Mouse (Mus musculus) left cerebral cortex, postnatal 25 days (tissue): ENCODE results near the gene Fkbp2. TPM values are rescaled to one million over a fixed set of nuclear protein-coding genes. Genes with fewer than 3 reads are reported as not detected.

Experiments used
- DNase-seq, 2 experiments: peaks; one replicate each; pipeline ENCODE4 v3.0.0; 2022; ENCODE audit warnings: low spot score in 2 of 2, mixed read lengths in 1 of 2
- intact Hi-C: fragments of 180-260 bp; cut with DNase I; formaldehyde crosslinking; loops from one replicate; pipeline ENCODE4 v1.15.1; 2025
- total RNA-seq, 2 experiments: library from RNA; stranded (reverse); gene quantifications; 2 replicates each; pipeline ENCODE4 v1.2.3; 2021

Fkbp2 gene
- total RNA-seq: 100 to 1,000 TPM in 1 of 2 experiments, 10 to 100 TPM in 1; 98.0 to 104 TPM

- intact Hi-C loops: no loop called here
- DNase-seq: peak; percentile 99
Observed at GRCm38 (mm10) chr19:6980381-6981093, at the start of gene Fkbp2. TSS of gene Fkbp2 (minus strand) at chr19:6980501.

- intact Hi-C loops: loop anchor here (5.0 kb wide), 1 partner anchor 97 kb away; the partner anchor contains the start of gene Kcnk4
- DNase-seq: peak; percentile 58 to 91
Observed at GRCm38 (mm10) chr19:7029531-7029930, 49.2 kb upstream of the Fkbp2 start.

GRCm38 (mm10) chr19:7020224-7020641 lies 39.9 kb upstream of the Fkbp2 start:
- intact Hi-C loops: no loop called here
- DNase-seq: peak; percentile 28 to 39

DNA sequence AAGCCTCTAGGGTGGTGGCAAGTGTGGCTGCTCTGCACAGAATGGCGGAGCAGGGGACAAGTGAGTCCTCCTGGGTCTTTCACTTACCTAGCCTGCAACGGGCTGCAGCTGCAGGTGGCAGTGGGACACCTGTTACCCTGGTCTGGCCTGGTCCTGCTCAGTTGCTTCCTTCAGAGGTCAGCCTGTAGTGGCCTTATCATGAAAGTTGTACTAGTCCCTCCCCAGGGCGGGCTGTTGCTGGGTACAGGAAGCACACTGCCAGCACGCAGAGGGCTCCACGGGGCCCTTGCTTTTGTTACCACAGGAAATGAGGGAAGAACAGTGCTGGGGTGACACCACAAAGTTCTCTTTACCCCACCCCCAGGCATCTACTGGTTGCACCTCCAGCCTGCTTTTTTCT lies 38.9 kb upstream of the Fkbp2 start, which contains the start of gene Fermt3:
Gene Fermt3 (minus strand): TSS at position 279 of the 400 bp plus-strand sequence.
- peak in 1 of 2 experiments; percentile 40 for DNase-seq
- intact Hi-C loops: no loop called here

GRCm38 (mm10) chr19:7018546-7018945 lies 38.2 kb upstream of the Fkbp2 start:
- DNase-seq: no peak
- intact Hi-C loops: no loop called here

GRCm38 (mm10) chr19:7017541-7018457 lies 37.5 kb upstream of the Fkbp2 start:
- no peak for DNase-seq
- intact Hi-C loops: no loop called here

- DNase-seq: no peak
- intact Hi-C loops: no loop called here
Observed at GRCm38 (mm10) chr19:7014481-7015135, 34.3 kb upstream of the Fkbp2 start.

GRCm38 (mm10) chr19:7013984-7014383 lies 33.7 kb upstream of the Fkbp2 start:
- intact Hi-C loops: no loop called here
- no peak for DNase-seq

DNA sequence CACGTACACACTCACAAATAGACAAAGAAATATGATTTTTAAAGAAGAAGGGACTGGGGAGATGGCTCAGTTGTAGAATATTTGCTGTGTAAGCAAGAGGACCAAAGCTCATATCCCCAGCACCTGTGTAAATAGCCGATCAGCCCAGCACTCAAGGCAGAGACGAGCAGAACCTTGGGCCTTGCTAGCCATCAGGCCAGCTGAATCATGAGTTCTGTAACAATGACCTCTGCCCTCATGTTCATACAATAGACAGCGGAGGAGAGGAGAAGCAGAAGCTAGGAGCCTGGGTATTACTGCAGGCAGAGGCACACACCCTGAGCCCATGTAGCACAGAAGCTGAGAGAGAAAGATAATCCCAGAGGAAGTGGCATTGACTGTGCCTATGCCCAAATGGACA lies 32.1 kb upstream of the Fkbp2 start:
- no peak for DNase-seq
- intact Hi-C loops: no loop called here

GRCm38 (mm10) chr19:7006892-7007593 lies 26.7 kb upstream of the Fkbp2 start:
- intact Hi-C loops: no loop called here
- DNase-seq: no peak

DNA sequence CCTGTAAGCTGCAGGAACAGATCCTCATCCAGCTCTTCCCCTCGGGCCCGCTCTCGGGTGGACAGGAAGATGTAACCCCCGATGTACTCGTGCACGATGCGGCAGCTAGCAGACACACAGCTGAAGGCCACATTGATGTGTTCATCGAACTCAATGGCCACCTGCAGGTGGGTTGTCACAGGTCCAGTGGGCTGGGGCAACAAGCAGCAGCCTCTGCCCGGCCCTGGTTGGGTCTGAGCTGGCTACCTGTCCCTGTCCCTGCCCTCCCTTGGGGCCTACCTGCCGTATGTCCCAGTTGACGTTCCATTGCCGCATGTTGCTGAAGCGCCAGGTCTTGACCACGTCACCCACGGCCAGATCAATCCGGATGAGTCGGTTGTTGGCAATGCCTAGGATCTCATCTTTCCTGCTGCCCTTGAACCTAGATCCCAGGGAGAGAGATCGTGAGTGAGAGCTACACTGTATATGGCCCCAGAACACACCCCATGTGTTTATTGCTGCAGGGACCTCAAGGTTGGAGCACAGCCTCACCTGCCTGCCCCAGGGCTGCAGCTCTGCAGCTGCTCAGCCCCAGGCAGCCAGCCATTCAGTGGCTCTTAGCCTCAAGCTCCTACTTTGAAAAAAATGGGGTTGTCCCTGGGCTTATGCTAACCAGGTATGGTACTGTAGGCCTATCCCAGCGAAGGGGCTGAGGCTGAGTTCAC lies 19.2 kb upstream of the Fkbp2 start:
- intact Hi-C loops: no loop called here
- DNase-seq: no peak

GRCm38 (mm10) chr19:6997721-6998290 lies 17.5 kb upstream of the Fkbp2 start:
- no peak for DNase-seq
- intact Hi-C loops: no loop called here

DNA sequence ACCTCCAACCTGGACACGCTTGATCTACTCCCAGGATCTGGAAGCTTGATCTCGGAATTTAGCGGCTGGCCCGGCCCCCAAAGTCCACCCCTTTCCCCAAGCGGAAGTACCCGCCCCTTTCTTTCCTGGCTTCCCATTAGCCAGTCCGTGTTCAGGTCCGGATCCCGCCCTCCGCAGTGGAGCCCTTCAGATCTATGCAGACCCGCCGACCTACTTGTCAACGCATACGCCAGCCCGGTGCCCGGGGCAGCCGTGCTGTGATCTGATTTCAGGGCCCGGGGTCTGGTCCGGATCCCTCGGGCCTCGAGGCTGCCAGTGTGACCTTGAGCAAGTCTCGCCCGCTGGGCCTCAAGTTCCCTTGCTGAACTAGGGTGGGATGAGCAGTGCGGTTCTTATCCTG lies 15.7 kb upstream of the Fkbp2 start, which contains the start of the genes Nudt22 and Trpt1:
Gene Nudt22 (minus strand): TSS at position 112 of the 400 bp plus-strand sequence.
Gene Trpt1 (plus strand): TSS at position 126 of the 400 bp plus-strand sequence.
- intact Hi-C loops: no loop called here
- DNase-seq: peak; percentile 82 to 89

GRCm38 (mm10) chr19:6995255-6995991 lies 15.1 kb upstream of the Fkbp2 start:
- intact Hi-C loops: no loop called here

DNA sequence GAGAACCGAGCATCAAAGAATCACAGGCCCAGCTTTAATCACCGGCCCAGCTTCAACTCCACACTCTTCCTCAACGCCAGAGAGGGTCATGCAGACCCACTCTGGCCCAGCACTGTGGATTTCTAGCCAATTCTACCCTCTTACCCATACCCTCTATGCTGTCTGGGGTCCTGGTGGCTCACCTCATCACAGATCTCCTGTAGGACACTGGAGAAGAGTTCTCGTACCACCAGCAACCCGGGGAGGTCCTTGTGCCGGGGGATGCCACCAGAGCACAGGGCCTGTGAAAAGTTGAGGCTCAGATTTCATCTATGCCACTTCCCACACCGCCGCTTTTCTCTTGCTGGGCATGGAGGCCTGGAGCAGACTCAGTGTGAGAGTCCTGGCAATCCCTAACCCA lies 14.2 kb upstream of the Fkbp2 start:
- intact Hi-C loops: no loop called here
- DNase-seq: no peak

More at GRCm38 (mm10) chr19:6995255-6995991, 15.1 kb upstream of the Fkbp2 start:
- no peak for DNase-seq

DNA sequence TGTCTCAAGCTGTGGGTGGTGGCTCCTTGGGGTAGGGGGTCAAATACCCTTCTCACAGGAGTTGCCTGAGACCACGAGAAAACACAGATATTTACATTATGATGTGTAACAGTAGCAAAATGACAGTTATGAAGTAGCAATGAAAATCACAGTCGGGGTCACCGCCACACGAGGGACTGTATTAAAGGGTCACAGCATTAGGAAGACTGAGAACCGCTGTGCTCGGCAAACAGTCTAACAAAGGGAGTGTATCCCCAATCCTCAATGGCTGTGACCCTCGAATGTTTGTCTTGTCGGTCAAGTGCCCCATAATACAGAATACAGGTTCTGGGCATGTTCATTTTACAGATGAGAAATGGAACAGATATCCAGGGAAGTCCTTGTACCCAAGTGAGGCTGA lies 13.7 kb upstream of the Fkbp2 start:
- intact Hi-C loops: no loop called here

GRCm38 (mm10) chr19:6993011-6993770 lies 12.9 kb upstream of the Fkbp2 start:
- intact Hi-C loops: no loop called here
- DNase-seq: no peak

More for the DNA sequence above, 13.7 kb upstream of the Fkbp2 start:
- DNase-seq: no peak
